ENCODE assay signal across 8 mouse cellular contexts in the genomic region with DNA sequence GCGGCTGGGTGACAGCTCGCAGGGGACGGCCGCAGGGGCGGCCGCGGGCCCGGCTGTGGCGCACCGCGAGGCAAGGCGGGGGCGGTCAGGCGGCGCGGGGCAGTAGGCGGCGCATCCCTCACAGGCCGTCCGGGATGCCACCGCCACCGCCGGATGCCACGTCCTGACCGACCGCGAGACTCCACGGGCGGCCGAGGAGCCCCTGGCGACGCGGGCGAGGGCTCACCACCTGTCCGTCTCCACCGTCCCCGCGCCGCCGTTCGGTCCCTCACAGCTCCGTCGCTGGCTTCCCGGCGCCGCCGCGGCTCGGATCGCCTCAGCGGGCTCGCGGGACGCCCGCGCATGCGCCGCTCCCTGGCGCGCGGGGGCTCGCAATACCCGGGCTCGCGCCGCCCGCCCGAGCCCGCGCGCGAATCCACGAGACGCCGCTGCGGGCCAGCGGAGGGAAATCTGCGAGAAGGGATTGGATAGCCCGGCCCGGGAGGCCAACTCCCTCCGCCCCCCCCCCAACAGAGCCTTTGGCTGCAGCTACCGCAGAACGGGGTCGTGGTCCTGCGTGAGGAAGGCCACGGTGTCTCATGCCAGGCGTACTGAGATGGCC. TPM values are rescaled to one million over a fixed set of nuclear protein-coding genes. Genes with fewer than 3 reads are reported as not detected.
DNase-seq lines count a peak whose midpoint lies in the region; ATAC-seq and TF ChIP-seq lines count a peak whose summit lies in the region.

A gene (minus strand): TSS at position 371 of the 601 bp plus-strand sequence.

- peak; percentile 78 for ATAC-seq in embryonic facial prominence, embryonic 15.5 days (ENCODE audit: insufficient number of reproducible peaks, low FRiP score, low TSS enrichment, low read depth)
- ATAC-seq in heart, embryonic 13.5 days (ENCODE audit: extremely low read depth, insufficient number of reproducible peaks, low FRiP score, low TSS enrichment) = 0 out of 2 replicates have a peak, but pooled peaks have one; percentile 8
- peak; percentile 32; the same call in 1 of the 2 replicates for ATAC-seq in liver, embryonic 16.5 days (ENCODE audit: low read depth)
- ATAC-seq in neural tube, embryonic 15.5 days (ENCODE audit: low FRiP score) = peak; percentile 93

- H3K9me3 ChIP-seq in E14TG2a.4 (ENCODE audit: low read length) = peaks cover 20% of the 10 kb centered on the region
- H3K9me3 ChIP-seq in embryonic facial prominence, embryonic 15.5 days (replicated peaks) = no peaks in the 10 kb centered on the region
- no peaks in the 10 kb centered on the region for H3K9me3 ChIP-seq in heart, embryonic 13.5 days
- no peaks in the 10 kb centered on the region for H3K9me3 ChIP-seq in liver, embryonic 16.5 days (replicated peaks; ENCODE audit: control insufficient read depth, low read length)
- H3K9me3 ChIP-seq in neural tube, embryonic 15.5 days (replicated peaks) = no peaks in the 10 kb centered on the region

- peak within 1 kb of the TSS; percentile 85 for H3K4me3 ChIP-seq in E14TG2a.4 (replicated peaks; ENCODE audit: low read length)
- peak within 1 kb of the TSS; percentile 85 for H3K4me3 ChIP-seq in bone marrow macrophage, adult 2 months (ENCODE audit: insufficient read depth, low read length)
- H3K4me3 ChIP-seq in embryonic facial prominence, embryonic 15.5 days (replicated peaks) = peak within 1 kb of the TSS; percentile 60
- peak within 1 kb of the TSS; percentile 64 for H3K4me3 ChIP-seq in heart, embryonic 13.5 days
- peak within 1 kb of the TSS; percentile 51 for H3K4me3 ChIP-seq in liver, embryonic 16.5 days (ENCODE audit: low read depth, low read length)
- peak within 1 kb of the TSS; percentile 94 for H3K4me3 ChIP-seq in neural tube, embryonic 15.5 days (replicated peaks)

- peak within 1 kb of the TSS; percentile 56 for H3K27ac ChIP-seq in bone marrow macrophage, adult 2 months (ENCODE audit: insufficient read depth, low read depth, low read length)
- no peak within 1 kb of the TSS for H3K27ac ChIP-seq in embryonic facial prominence, embryonic 15.5 days (replicated peaks)
- no peak within 1 kb of the TSS for H3K27ac ChIP-seq in heart, embryonic 13.5 days (replicated peaks)
- H3K27ac ChIP-seq in liver, embryonic 16.5 days (ENCODE audit: low read length) = no peak within 1 kb of the TSS
- peak within 1 kb of the TSS; percentile 96 for H3K27ac ChIP-seq in neural tube, embryonic 15.5 days (replicated peaks)

- no peaks in the 10 kb centered on the region for H3K36me3 ChIP-seq in E14TG2a.4 (ENCODE audit: insufficient read depth, low read length)
- H3K36me3 ChIP-seq in embryonic facial prominence, embryonic 15.5 days = no peaks in the 10 kb centered on the region
- no peaks in the 10 kb centered on the region for H3K36me3 ChIP-seq in heart, embryonic 13.5 days
- no peaks in the 10 kb centered on the region for H3K36me3 ChIP-seq in liver, embryonic 16.5 days (ENCODE audit: control insufficient read depth, insufficient read depth)
- H3K36me3 ChIP-seq in neural tube, embryonic 15.5 days = no peaks in the 10 kb centered on the region

- peaks cover 64% of the 10 kb centered on the region for H3K27me3 ChIP-seq in E14TG2a.4 (ENCODE audit: insufficient read depth, low read length)
- H3K27me3 ChIP-seq in embryonic facial prominence, embryonic 15.5 days = peaks cover 88% of the 10 kb centered on the region
- peaks cover 95% of the 10 kb centered on the region for H3K27me3 ChIP-seq in heart, embryonic 13.5 days (replicated peaks)
- H3K27me3 ChIP-seq in liver, embryonic 16.5 days (ENCODE audit: control insufficient read depth, insufficient read depth, low read depth, low read length) = peaks cover 72% of the 10 kb centered on the region
- H3K27me3 ChIP-seq in neural tube, embryonic 15.5 days (replicated peaks) = peaks cover 24% of the 10 kb centered on the region

- H3K4me2 ChIP-seq in embryonic facial prominence, embryonic 15.5 days (replicated peaks) = peak within 1 kb of the TSS; percentile 99
- peak within 1 kb of the TSS; percentile 97 for H3K4me2 ChIP-seq in heart, embryonic 13.5 days
- H3K4me2 ChIP-seq in liver, embryonic 16.5 days (ENCODE audit: low read depth, low read length) = peak within 1 kb of the TSS; percentile 69
- H3K4me2 ChIP-seq in neural tube, embryonic 15.5 days = peak within 1 kb of the TSS; percentile 81

- no peak for TF ChIP-seq POLR2A in bone marrow macrophage, adult 2 months (IDR thresholded peaks at IDR 0.05; ENCODE audit: borderline replicate concordance, low read depth, low read length)

- no peak within 1 kb of the TSS for H3K9ac ChIP-seq in embryonic facial prominence, embryonic 15.5 days
- peak within 1 kb of the TSS; percentile 73 for H3K9ac ChIP-seq in heart, embryonic 13.5 days
- H3K9ac ChIP-seq in liver, embryonic 16.5 days (ENCODE audit: low read depth, low read length) = no peak within 1 kb of the TSS
- H3K9ac ChIP-seq in neural tube, embryonic 15.5 days (replicated peaks) = peak within 1 kb of the TSS; percentile 98

- peak; percentile 70 to 78 for DNase-seq in kidney, postnatal 4 days
- DNase-seq in urinary bladder, postnatal 36 days (ENCODE audit: low spot score in 2 of 2) = peak; percentile 36 to 41

- no peak for TF ChIP-seq CTCF in E14TG2a.4 (conservative IDR thresholded peaks at IDR 0.05; ENCODE audit: low read length)
- no peak for TF ChIP-seq CTCF in bone marrow macrophage, adult 2 months (IDR thresholded peaks at IDR 0.05; ENCODE audit: low read depth, low read length)

- WGBS in embryonic facial prominence, embryonic 15.5 days = under 1% methylated on average over 59 of the region's 87 CpGs
- under 1% methylated on average over 62 of the region's 87 CpGs for WGBS in heart, embryonic 13.5 days
- under 1% methylated on average over 75 of the region's 87 CpGs for WGBS in liver, embryonic 16.5 days (ENCODE audit: insufficient replicate concordance)
- under 1% methylated on average over 60 of the region's 87 CpGs for WGBS in neural tube, embryonic 15.5 days

- H3K4me1 ChIP-seq in E14TG2a.4 (replicated peaks; ENCODE audit: low read depth, low read length) = peaks cover 4% of the 10 kb centered on the region
- H3K4me1 ChIP-seq in bone marrow macrophage, adult 2 months (ENCODE audit: control insufficient read depth, insufficient read depth, low read length) = peaks cover 39% of the 10 kb centered on the region
- H3K4me1 ChIP-seq in embryonic facial prominence, embryonic 15.5 days = peaks cover 12% of the 10 kb centered on the region
- H3K4me1 ChIP-seq in heart, embryonic 13.5 days = peaks cover 9% of the 10 kb centered on the region
- H3K4me1 ChIP-seq in liver, embryonic 16.5 days (ENCODE audit: control insufficient read depth, low read depth, low read length) = peaks cover 5% of the 10 kb centered on the region
- peaks cover 15% of the 10 kb centered on the region for H3K4me1 ChIP-seq in neural tube, embryonic 15.5 days

RNA-seq across cellular contexts. Expression of the gene that starts here (rescaled TPM):
- 0.16 TPM in 1 of 2 replicates, not detected in the other for polyA plus RNA-seq in bone marrow macrophage, adult 2 months (2012; ENCODE audit: insufficient read depth, insufficient read length, missing spikeins)
- 0.56 and 0.83 TPM in 2 replicates for polyA plus RNA-seq in embryonic facial prominence, embryonic 15.5 days (2015; fragmentation: Nextera tagmentation; extraction: Ambion mirVana)
- 0.29 and 0.61 TPM in 2 replicates for polyA plus RNA-seq in heart, embryonic 13.5 days (2015; fragmentation: Nextera tagmentation; extraction: Ambion mirVana)
- 0.02 and 0.04 TPM in 2 replicates for polyA plus RNA-seq in liver, embryonic 16.5 days (2015; fragmentation: Nextera tagmentation; extraction: Ambion mirVana)
- 18.6 and 26.7 TPM in 2 replicates for polyA plus RNA-seq in neural tube, embryonic 15.5 days (2015; fragmentation: Nextera tagmentation; extraction: Ambion mirVana)

Comparison
In these comparisons a context has a peak if more than half of its experiments do, and no peak if none do; other contexts are left out.
1. RNA of the gene that starts here (polyA plus RNA-seq): 18.6 to 26.7 TPM in neural tube, embryonic 15.5 days; 0.56 to 0.83 TPM in embryonic facial prominence, embryonic 15.5 days, 0.29 to 0.61 TPM in heart, embryonic 13.5 days, 0.16 TPM in bone marrow macrophage, adult 2 months and 0.02 to 0.04 TPM in liver, embryonic 16.5 days; every median in the first group is over 10 times any median in the second.
2. Peak in ATAC-seq, H3K4me3 ChIP-seq and H3K4me2 ChIP-seq in embryonic facial prominence, embryonic 15.5 days; RNA of the gene not detected or under 1 TPM.
3. Peak in ATAC-seq, H3K4me3 ChIP-seq, H3K9ac ChIP-seq and H3K4me2 ChIP-seq in heart, embryonic 13.5 days; RNA of the gene not detected or under 1 TPM.
4. Peak in ATAC-seq, H3K4me3 ChIP-seq and H3K4me2 ChIP-seq in liver, embryonic 16.5 days; RNA of the gene not detected or under 1 TPM.
5. H3K27ac ChIP-seq: peak in bone marrow macrophage, adult 2 months (single experiment) and neural tube, embryonic 15.5 days (single experiment); none in embryonic facial prominence, embryonic 15.5 days (single experiment), heart, embryonic 13.5 days (single experiment) and liver, embryonic 16.5 days (single experiment).
6. ATAC-seq: peak in every context shown above with its lines; median percentile 93 in neural tube, embryonic 15.5 days; 78 in embryonic facial prominence, embryonic 15.5 days; 32 in liver, embryonic 16.5 days; 8 in heart, embryonic 13.5 days.
7. Peak in every context shown above with its lines, with median percentiles within 50 percentile points of each other: H3K4me3 ChIP-seq and H3K4me2 ChIP-seq.